Mouse (Mus musculus): ENCODE results near the gene Iqcd.

DNA sequence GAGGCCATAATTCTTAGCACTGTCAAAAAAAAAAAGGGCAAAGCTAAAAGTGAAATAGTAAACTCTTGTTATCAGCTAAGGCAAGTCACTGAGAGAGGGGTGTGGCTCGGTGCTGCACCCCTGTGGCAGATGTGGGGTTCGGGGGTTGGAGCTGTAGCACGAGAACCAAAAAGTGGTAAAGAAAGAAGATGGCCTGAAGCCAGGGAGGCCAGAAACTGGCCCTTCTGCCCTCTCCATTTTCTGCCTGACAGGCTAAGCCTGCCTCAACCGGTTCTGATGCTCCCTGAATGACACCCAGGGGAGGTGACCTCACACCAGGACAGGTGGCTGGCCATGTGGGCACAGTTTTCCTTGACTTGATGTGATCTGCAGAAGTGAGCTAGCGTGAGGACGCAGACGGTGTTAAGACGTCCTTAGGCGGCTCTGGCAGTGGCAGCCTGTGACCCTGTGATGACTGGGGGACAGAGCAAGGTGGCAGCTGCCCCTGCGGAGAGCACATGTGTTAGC is 10.8 kb upstream of the Iqcd start:
- TF ChIP-seq POLR2A (IDR thresholded peaks at IDR 0.05; ENCODE audit: insufficient read depth, low read depth, low read length) (no peak), EP300 (IDR thresholded peaks at IDR 0.05; ENCODE audit: insufficient read depth, low read depth, low read length) (no peak), CTCF (IDR thresholded peaks at IDR 0.05) (peak; percentile 41)

All from heart, adult 2 months (tissue).